In the genomic region with DNA sequence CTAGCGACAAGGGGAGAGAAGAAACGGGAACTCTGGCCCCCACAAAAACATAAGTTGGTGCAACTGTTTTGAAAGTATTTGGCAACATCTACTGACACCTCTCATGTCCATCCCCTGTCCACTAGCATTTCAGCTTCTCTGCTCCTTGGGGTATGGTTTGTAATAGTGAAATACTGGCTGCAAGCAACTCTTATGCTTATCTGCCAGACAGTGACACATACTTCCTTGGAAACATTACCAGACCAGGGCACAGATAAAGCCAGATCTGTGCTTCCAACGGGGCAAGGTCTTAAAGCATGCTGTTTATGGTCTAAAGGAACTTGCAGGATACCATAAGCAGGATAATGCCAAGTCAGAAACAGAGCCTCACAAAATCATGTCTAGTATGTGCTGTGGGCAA, we compare ENCODE assay signal across 23 mouse cellular contexts. TPM values are rescaled to one million over a fixed set of nuclear protein-coding genes. Genes with fewer than 3 reads are reported as not detected.
DNase-seq lines count a peak whose midpoint lies in the region; ATAC-seq and TF ChIP-seq lines count a peak whose summit lies in the region.
"Had no signal": no experiment of that assay in that cellular context is flagged by ENCODE, and none has a peak within 500 bp of the region (broad histone marks: within the 10 kb centered on the region; RNA-seq: fewer than 3 reads in every experiment).

No protein-coding gene starts in this region.

- H3K36me3 ChIP-seq in hindbrain, embryonic 15.5 days, result peaks cover 16% of the 10 kb centered on the region
- H3K36me3 ChIP-seq in hindbrain, embryonic 16.5 days (ENCODE audit: control insufficient read depth, insufficient read depth, low read length), result peaks cover 13% of the 10 kb centered on the region
- peaks cover 18% of the 10 kb centered on the region for H3K36me3 ChIP-seq in neural tube, embryonic 15.5 days

- no peak for TF ChIP-seq CTCF in lung, adult 2 months (IDR thresholded peaks at IDR 0.05; ENCODE audit: insufficient read depth, low read length)

- H3K9me3 ChIP-seq in hindbrain, embryonic 15.5 days, result no peaks in the 10 kb centered on the region
- no peaks in the 10 kb centered on the region for H3K9me3 ChIP-seq in hindbrain, embryonic 16.5 days (ENCODE audit: control insufficient read depth, low read length)
- no peaks in the 10 kb centered on the region for H3K9me3 ChIP-seq in neural tube, embryonic 15.5 days (replicated peaks)
- H3K9me3 ChIP-seq: midbrain, embryonic 12.5 days; neural tube, embryonic 13.5 days had no signal

- WGBS in hindbrain, embryonic 15.5 days, result 91% methylated on average over 3 of the region's 3 CpGs
- WGBS in hindbrain, embryonic 16.5 days, result 94% methylated on average over 3 of the region's 3 CpGs
- WGBS in neural tube, embryonic 15.5 days, result 93% methylated on average over 3 of the region's 3 CpGs
- 68% methylated on average over 3 of the region's 3 CpGs for WGBS in lung, adult 2 months

- no peak for TF ChIP-seq POLR2A in lung, adult 2 months (IDR thresholded peaks at IDR 0.05; ENCODE audit: borderline replicate concordance, extremely low read depth, low read depth, low read length)

- DNase-seq in neural tube, embryonic 10.5 days (ENCODE audit: extremely low spot score, low spot score), result no peak
- DNase-seq in ovary, postnatal 10 days (ENCODE audit: low spot score), result no peak
- no peak for DNase-seq in lung, adult 2 months
- DNase-seq: adrenal gland, postnatal 25 days; forebrain, postnatal 0 days; gastrocnemius, postnatal 14 days; kidney, adult 8-10 months; retina, postnatal 1 day; thymus, postnatal 25 days had no signal

- peaks cover 16% of the 10 kb centered on the region for H3K4me1 ChIP-seq in hindbrain, embryonic 15.5 days (replicated peaks)
- H3K4me1 ChIP-seq in hindbrain, embryonic 16.5 days (ENCODE audit: control insufficient read depth, insufficient read depth, low read depth, low read length), result peaks cover 6% of the 10 kb centered on the region; the same call in 1 of the 2 replicates
- H3K4me1 ChIP-seq in neural tube, embryonic 15.5 days, result peaks cover 18% of the 10 kb centered on the region
- peaks cover 2% of the 10 kb centered on the region; the same call in 1 of the 2 replicates for H3K4me1 ChIP-seq in brown adipose tissue, adult 24 weeks (ENCODE audit: control insufficient read depth, insufficient read depth, insufficient read length, low read length)
- H3K4me1 ChIP-seq in lung, adult 2 months (ENCODE audit: control insufficient read depth, insufficient read depth, low read length), result no peaks in the 10 kb centered on the region
- H3K4me1 ChIP-seq: midbrain, embryonic 12.5 days had no signal

- no peaks in the 10 kb centered on the region for H3K27me3 ChIP-seq in hindbrain, embryonic 15.5 days
- H3K27me3 ChIP-seq in hindbrain, embryonic 16.5 days (replicated peaks; ENCODE audit: control insufficient read depth, insufficient read depth, low read length), result no peaks in the 10 kb centered on the region
- H3K27me3 ChIP-seq in neural tube, embryonic 15.5 days (replicated peaks), result no peaks in the 10 kb centered on the region
- H3K27me3 ChIP-seq: midbrain, embryonic 12.5 days; neural tube, embryonic 13.5 days had no signal

- no peak overlapping the region for H3K9ac ChIP-seq in hindbrain, embryonic 15.5 days
- no peak overlapping the region for H3K9ac ChIP-seq in hindbrain, embryonic 16.5 days (ENCODE audit: low read depth, low read length)
- H3K9ac ChIP-seq in neural tube, embryonic 15.5 days (replicated peaks), result no peak overlapping the region
- H3K9ac ChIP-seq: midbrain, embryonic 12.5 days had no signal

- no peak overlapping the region for H3K27ac ChIP-seq in hindbrain, embryonic 15.5 days (replicated peaks)
- no peak overlapping the region for H3K27ac ChIP-seq in hindbrain, embryonic 16.5 days (ENCODE audit: low read depth, low read length)
- no peak overlapping the region for H3K27ac ChIP-seq in neural tube, embryonic 15.5 days (replicated peaks)
- no peak overlapping the region for H3K27ac ChIP-seq in brown adipose tissue, adult 24 weeks (replicated peaks; ENCODE audit: low read depth, low read length)
- H3K27ac ChIP-seq: midbrain, embryonic 12.5 days; neural tube, embryonic 13.5 days had no signal

- H3K4me2 ChIP-seq in hindbrain, embryonic 15.5 days, result peak overlapping the region; percentile 86
- H3K4me2 ChIP-seq in hindbrain, embryonic 16.5 days (ENCODE audit: low read length), result no peak overlapping the region
- peak overlapping the region; percentile 97; the same call in 1 of the 2 replicates for H3K4me2 ChIP-seq in neural tube, embryonic 15.5 days
- H3K4me2 ChIP-seq: midbrain, embryonic 12.5 days had no signal

- no peak for ATAC-seq in hindbrain, embryonic 15.5 days (ENCODE audit: low FRiP score, low read depth)
- ATAC-seq in hindbrain, embryonic 16.5 days, result no peak
- no peak for ATAC-seq in neural tube, embryonic 15.5 days (ENCODE audit: low FRiP score)
- 0 out of 2 replicates have a peak, but pooled peaks have one; percentile 3 for ATAC-seq in megakaryocyte progenitor cell, adult 5-6 weeks (replicated peaks; ENCODE audit: poor library complexity)
- ATAC-seq: forebrain, postnatal 0 days; lung, postnatal 0 days had no signal

- H3K4me3 ChIP-seq in hindbrain, embryonic 15.5 days, result no peak overlapping the region
- no peak overlapping the region for H3K4me3 ChIP-seq in hindbrain, embryonic 16.5 days (ENCODE audit: low read length)
- no peak overlapping the region for H3K4me3 ChIP-seq in neural tube, embryonic 15.5 days (replicated peaks)
- 0 out of 2 replicates have a peak overlapping the region, but pooled peaks have one; percentile 6 for H3K4me3 ChIP-seq in brown adipose tissue, adult 24 weeks (ENCODE audit: insufficient read depth, low read depth, low read length)
- no peak overlapping the region for H3K4me3 ChIP-seq in lung, adult 2 months (replicated peaks; ENCODE audit: extremely low read depth, low read depth, low read length)
- H3K4me3 ChIP-seq: midbrain, embryonic 12.5 days had no signal

RNA-seq across cellular contexts. Expression of a gene that starts 1.8 kb away (rescaled TPM):
- polyA plus RNA-seq in hindbrain, embryonic 15.5 days (2015; fragmentation: Nextera tagmentation; extraction: Ambion mirVana), result 102 and 108 TPM in 2 replicates
- polyA plus RNA-seq in hindbrain, embryonic 16.5 days (2015; fragmentation: Nextera tagmentation; extraction: Ambion mirVana), result 122 and 142 TPM in 2 replicates
- polyA plus RNA-seq in neural tube, embryonic 15.5 days (2015; fragmentation: Nextera tagmentation; extraction: Ambion mirVana), result 99.8 and 111 TPM in 2 replicates
- 86.8 and 130 TPM in 2 replicates for polyA plus RNA-seq in brown adipose tissue, adult 24 weeks (2012; ENCODE audit: insufficient read depth, insufficient read length, missing spikeins)
- total RNA-seq in megakaryocyte progenitor cell, adult 5-6 weeks (2015), result 22.9 and 23.0 TPM in 2 replicates
- total RNA-seq in megakaryocyte progenitor cell, adult 5-6 weeks (2017), result 13.2 and 17.0 TPM in 2 replicates
- polyA plus RNA-seq in lung, adult 2 months (2012; rRNA removed), result 35.6 and 41.0 TPM in 2 replicates

RNA-seq across cellular contexts. Expression of a gene that starts 21.4 kb away (rescaled TPM):
- not detected in 2 replicates for polyA plus RNA-seq in hindbrain, embryonic 15.5 days (2015; fragmentation: Nextera tagmentation; extraction: Ambion mirVana)
- not detected in 2 replicates for polyA plus RNA-seq in hindbrain, embryonic 16.5 days (2015; fragmentation: Nextera tagmentation; extraction: Ambion mirVana)
- not detected in 2 replicates for polyA plus RNA-seq in neural tube, embryonic 15.5 days (2015; fragmentation: Nextera tagmentation; extraction: Ambion mirVana)
- not detected in 2 replicates for polyA plus RNA-seq in brown adipose tissue, adult 24 weeks (2012; ENCODE audit: insufficient read depth, insufficient read length, missing spikeins)
- not detected in 2 replicates for total RNA-seq in megakaryocyte progenitor cell, adult 5-6 weeks (2015)
- not detected in 2 replicates for total RNA-seq in megakaryocyte progenitor cell, adult 5-6 weeks (2017)
- not detected in 2 replicates for polyA plus RNA-seq in lung, adult 2 months (2012; rRNA removed)
- total RNA-seq: adrenal gland, postnatal 25 days; forebrain, postnatal 0 days; gastrocnemius, postnatal 14 days; hematopoietic stem cell, adult 5-6 weeks; layer of hippocampus, adult 8-10 months; left cerebral cortex, postnatal 25 days had no signal
- polyA plus RNA-seq: forebrain, postnatal 0 days; heart, embryonic 11.5 days; lung, postnatal 0 days; midbrain, embryonic 12.5 days; neural tube, embryonic 13.5 days; small intestine, adult 2 months; stomach, embryonic 14.5 days had no signal

RNA-seq across cellular contexts. Expression of a gene that starts 22.3 kb away (rescaled TPM):
- 213 and 253 TPM in 2 replicates for polyA plus RNA-seq in hindbrain, embryonic 15.5 days (2015; fragmentation: Nextera tagmentation; extraction: Ambion mirVana)
- polyA plus RNA-seq in hindbrain, embryonic 16.5 days (2015; fragmentation: Nextera tagmentation; extraction: Ambion mirVana), result 287 and 292 TPM in 2 replicates
- polyA plus RNA-seq in neural tube, embryonic 15.5 days (2015; fragmentation: Nextera tagmentation; extraction: Ambion mirVana), result 194 and 220 TPM in 2 replicates
- not detected in 2 replicates for polyA plus RNA-seq in brown adipose tissue, adult 24 weeks (2012; ENCODE audit: insufficient read depth, insufficient read length, missing spikeins)
- not detected in 2 replicates for total RNA-seq in megakaryocyte progenitor cell, adult 5-6 weeks (2015)
- not detected in 2 replicates for total RNA-seq in megakaryocyte progenitor cell, adult 5-6 weeks (2017)
- 8.0 and 9.7 TPM in 2 replicates for polyA plus RNA-seq in lung, adult 2 months (2012; rRNA removed)
- total RNA-seq: hematopoietic stem cell, adult 5-6 weeks had no signal

RNA-seq across cellular contexts. Expression of a gene that starts 28.7 kb away (rescaled TPM):
- polyA plus RNA-seq in hindbrain, embryonic 15.5 days (2015; fragmentation: Nextera tagmentation; extraction: Ambion mirVana), result 40.8 and 43.4 TPM in 2 replicates
- 44.4 and 48.9 TPM in 2 replicates for polyA plus RNA-seq in hindbrain, embryonic 16.5 days (2015; fragmentation: Nextera tagmentation; extraction: Ambion mirVana)
- 41.6 and 74.7 TPM in 2 replicates for polyA plus RNA-seq in neural tube, embryonic 15.5 days (2015; fragmentation: Nextera tagmentation; extraction: Ambion mirVana)
- polyA plus RNA-seq in brown adipose tissue, adult 24 weeks (2012; ENCODE audit: insufficient read depth, insufficient read length, missing spikeins), result 119 and 145 TPM in 2 replicates
- total RNA-seq in megakaryocyte progenitor cell, adult 5-6 weeks (2015), result 75.3 and 108 TPM in 2 replicates
- total RNA-seq in megakaryocyte progenitor cell, adult 5-6 weeks (2017), result 135 and 249 TPM in 2 replicates
- polyA plus RNA-seq in lung, adult 2 months (2012; rRNA removed), result 11.5 and 13.3 TPM in 2 replicates

RNA-seq across cellular contexts. Expression of a gene that starts 32.9 kb away (rescaled TPM):
- 87.3 and 92.0 TPM in 2 replicates for polyA plus RNA-seq in hindbrain, embryonic 15.5 days (2015; fragmentation: Nextera tagmentation; extraction: Ambion mirVana)
- 88.2 and 105 TPM in 2 replicates for polyA plus RNA-seq in hindbrain, embryonic 16.5 days (2015; fragmentation: Nextera tagmentation; extraction: Ambion mirVana)
- polyA plus RNA-seq in neural tube, embryonic 15.5 days (2015; fragmentation: Nextera tagmentation; extraction: Ambion mirVana), result 93.2 and 107 TPM in 2 replicates
- 2.8 and 13.2 TPM in 2 replicates for polyA plus RNA-seq in brown adipose tissue, adult 24 weeks (2012; ENCODE audit: insufficient read depth, insufficient read length, missing spikeins)
- total RNA-seq in megakaryocyte progenitor cell, adult 5-6 weeks (2015), result 14.0 and 17.1 TPM in 2 replicates
- 37.6 and 37.7 TPM in 2 replicates for total RNA-seq in megakaryocyte progenitor cell, adult 5-6 weeks (2017)
- polyA plus RNA-seq in lung, adult 2 months (2012; rRNA removed), result 7.7 and 11.8 TPM in 2 replicates

Comparison
In these comparisons a context has a peak if more than half of its experiments do, and no peak if none do; other contexts are left out.
1. RNA of a gene that starts 22.3 kb away (polyA plus RNA-seq): 287 to 292 TPM in hindbrain, embryonic 16.5 days, 213 to 253 TPM in hindbrain, embryonic 15.5 days and 194 to 220 TPM in neural tube, embryonic 15.5 days; 8.0 to 9.7 TPM in lung, adult 2 months and not detected in brown adipose tissue, adult 24 weeks; every median in the first group is over 10 times any median in the second.